Mouse (Mus musculus): ENCODE measurements at regions not wholly inside any gene's neighbourhood (a gene's known extent, or its start where the extent isn't known, plus 50 kb on each side); places are given as distances from the start of the nearest gene placed in this dataset.

GRCm38 (mm10) chr12:16060461-16060860, 243.7 kb upstream of the Trib2 start:
- TF ChIP-seq CTCF (IDR thresholded peaks at IDR 0.05; ENCODE audit: extremely low read depth, insufficient read length, insufficient replicate concordance, low read depth, low read length), result no peak
- no peak for TF ChIP-seq POLR2A (IDR thresholded peaks at IDR 0.05; ENCODE audit: low read depth, low read length)
- no peaks in the 10 kb centered on the region for H3K36me3 ChIP-seq (ENCODE audit: control insufficient read depth, insufficient read depth, low read length)
- WGBS, result 44% methylated on average over 5 of the region's 5 CpGs
- no peaks in the 10 kb centered on the region for H3K27me3 ChIP-seq (ENCODE audit: control insufficient read depth, insufficient read depth, low read length)
- H3K4me3 ChIP-seq (ENCODE audit: low read depth, low read length), result no peak overlapping the region
- no peaks in the 10 kb centered on the region for H3K4me1 ChIP-seq (ENCODE audit: control insufficient read depth, insufficient read depth, insufficient read length, low read length)
- H3K27ac ChIP-seq (ENCODE audit: insufficient read depth, low read depth, low read length), result no peak overlapping the region

GRCm38 (mm10) chr12:16058255-16058654, 241.5 kb upstream of the Trib2 start:
- WGBS, result 78% methylated on average over 3 of the region's 3 CpGs
- no peaks in the 10 kb centered on the region for H3K27me3 ChIP-seq (ENCODE audit: control insufficient read depth, insufficient read depth, low read length)
- no peaks in the 10 kb centered on the region for H3K36me3 ChIP-seq (ENCODE audit: control insufficient read depth, insufficient read depth, low read length)
- no peaks in the 10 kb centered on the region for H3K4me1 ChIP-seq (ENCODE audit: control insufficient read depth, insufficient read depth, insufficient read length, low read length)
- H3K4me3 ChIP-seq (ENCODE audit: low read depth, low read length), result no peak overlapping the region
- no peak overlapping the region for H3K27ac ChIP-seq (ENCODE audit: insufficient read depth, low read depth, low read length)
- TF ChIP-seq CTCF (IDR thresholded peaks at IDR 0.05; ENCODE audit: extremely low read depth, insufficient read length, insufficient replicate concordance, low read depth, low read length) (no peak), POLR2A (IDR thresholded peaks at IDR 0.05; ENCODE audit: low read depth, low read length) (no peak)

GRCm38 (mm10) chr12:16056831-16057230, 240.1 kb upstream of the Trib2 start:
- Histone ChIP-seq H3K4me1 (ENCODE audit: control insufficient read depth, insufficient read depth, insufficient read length, low read length) (no peaks in the 10 kb centered on the region), H3K36me3 (ENCODE audit: control insufficient read depth, insufficient read depth, low read length) (no peaks in the 10 kb centered on the region), H3K4me3 (ENCODE audit: low read depth, low read length) (no peak overlapping the region), H3K27ac (ENCODE audit: insufficient read depth, low read depth, low read length) (no peak overlapping the region), H3K27me3 (ENCODE audit: control insufficient read depth, insufficient read depth, low read length) (no peaks in the 10 kb centered on the region)
- 64% methylated on average over 2 of the region's 2 CpGs for WGBS
- no peak for TF ChIP-seq CTCF (IDR thresholded peaks at IDR 0.05; ENCODE audit: extremely low read depth, insufficient read length, insufficient replicate concordance, low read depth, low read length)
- TF ChIP-seq POLR2A (IDR thresholded peaks at IDR 0.05; ENCODE audit: low read depth, low read length), result no peak

GRCm38 (mm10) chr12:16056216-16056615, 239.5 kb upstream of the Trib2 start:
- 39% methylated on average over 1 of the region's 1 CpGs for WGBS
- Histone ChIP-seq H3K36me3 (ENCODE audit: control insufficient read depth, insufficient read depth, low read length) (no peaks in the 10 kb centered on the region), H3K27ac (ENCODE audit: insufficient read depth, low read depth, low read length) (no peak overlapping the region), H3K4me3 (ENCODE audit: low read depth, low read length) (no peak overlapping the region), H3K4me1 (ENCODE audit: control insufficient read depth, insufficient read depth, insufficient read length, low read length) (no peaks in the 10 kb centered on the region), H3K27me3 (ENCODE audit: control insufficient read depth, insufficient read depth, low read length) (no peaks in the 10 kb centered on the region)
- no peak for TF ChIP-seq POLR2A (IDR thresholded peaks at IDR 0.05; ENCODE audit: low read depth, low read length)
- TF ChIP-seq CTCF (IDR thresholded peaks at IDR 0.05; ENCODE audit: extremely low read depth, insufficient read length, insufficient replicate concordance, low read depth, low read length), result no peak

GRCm38 (mm10) chr12:16054591-16054990, 237.9 kb upstream of the Trib2 start:
- H3K4me1 ChIP-seq (ENCODE audit: control insufficient read depth, insufficient read depth, insufficient read length, low read length), result no peaks in the 10 kb centered on the region
- TF ChIP-seq CTCF (IDR thresholded peaks at IDR 0.05; ENCODE audit: extremely low read depth, insufficient read length, insufficient replicate concordance, low read depth, low read length), result no peak
- no peak for TF ChIP-seq POLR2A (IDR thresholded peaks at IDR 0.05; ENCODE audit: low read depth, low read length)
- H3K27ac ChIP-seq (ENCODE audit: insufficient read depth, low read depth, low read length), result no peak overlapping the region
- no peaks in the 10 kb centered on the region for H3K36me3 ChIP-seq (ENCODE audit: control insufficient read depth, insufficient read depth, low read length)
- H3K4me3 ChIP-seq (ENCODE audit: low read depth, low read length), result no peak overlapping the region
- no peaks in the 10 kb centered on the region for H3K27me3 ChIP-seq (ENCODE audit: control insufficient read depth, insufficient read depth, low read length)
- WGBS, result 86% methylated on average over 2 of the region's 2 CpGs

- Histone ChIP-seq H3K4me3 (ENCODE audit: low read depth, low read length) (no peak overlapping the region), H3K4me1 (ENCODE audit: control insufficient read depth, insufficient read depth, insufficient read length, low read length) (no peaks in the 10 kb centered on the region), H3K36me3 (ENCODE audit: control insufficient read depth, insufficient read depth, low read length) (no peaks in the 10 kb centered on the region), H3K27ac (ENCODE audit: insufficient read depth, low read depth, low read length) (no peak overlapping the region), H3K27me3 (ENCODE audit: control insufficient read depth, insufficient read depth, low read length) (no peaks in the 10 kb centered on the region)
- TF ChIP-seq POLR2A (IDR thresholded peaks at IDR 0.05; ENCODE audit: low read depth, low read length) (no peak), CTCF (IDR thresholded peaks at IDR 0.05; ENCODE audit: extremely low read depth, insufficient read length, insufficient replicate concordance, low read depth, low read length) (no peak)
- WGBS, result 75% methylated on average over 3 of the region's 3 CpGs
Measured at GRCm38 (mm10) chr12:16053735-16054134, 237.0 kb upstream of the Trib2 start.

GRCm38 (mm10) chr12:16052998-16053397, 236.3 kb upstream of the Trib2 start:
- no peaks in the 10 kb centered on the region for H3K4me1 ChIP-seq (ENCODE audit: control insufficient read depth, insufficient read depth, insufficient read length, low read length)
- no peak overlapping the region for H3K27ac ChIP-seq (ENCODE audit: insufficient read depth, low read depth, low read length)
- WGBS, result 72% methylated on average over 1 of the region's 1 CpGs
- TF ChIP-seq CTCF (IDR thresholded peaks at IDR 0.05; ENCODE audit: extremely low read depth, insufficient read length, insufficient replicate concordance, low read depth, low read length) (no peak), POLR2A (IDR thresholded peaks at IDR 0.05; ENCODE audit: low read depth, low read length) (no peak)
- no peak overlapping the region for H3K4me3 ChIP-seq (ENCODE audit: low read depth, low read length)
- no peaks in the 10 kb centered on the region for H3K36me3 ChIP-seq (ENCODE audit: control insufficient read depth, insufficient read depth, low read length)
- no peaks in the 10 kb centered on the region for H3K27me3 ChIP-seq (ENCODE audit: control insufficient read depth, insufficient read depth, low read length)

- no peaks in the 10 kb centered on the region for H3K27me3 ChIP-seq (ENCODE audit: control insufficient read depth, insufficient read depth, low read length)
- no peak for TF ChIP-seq POLR2A (IDR thresholded peaks at IDR 0.05; ENCODE audit: low read depth, low read length)
- no peak overlapping the region for H3K27ac ChIP-seq (ENCODE audit: insufficient read depth, low read depth, low read length)
- no peaks in the 10 kb centered on the region for H3K4me1 ChIP-seq (ENCODE audit: control insufficient read depth, insufficient read depth, insufficient read length, low read length)
- no peak overlapping the region for H3K4me3 ChIP-seq (ENCODE audit: low read depth, low read length)
- WGBS, result 83% methylated on average over 3 of the region's 3 CpGs
- no peaks in the 10 kb centered on the region for H3K36me3 ChIP-seq (ENCODE audit: control insufficient read depth, insufficient read depth, low read length)
Measured at GRCm38 (mm10) chr12:16052353-16052752, 235.6 kb upstream of the Trib2 start.

Measured in small intestine, adult 2 months (tissue).